Mouse (Mus musculus): ENCODE data around the gene Sbno2. TPM values are rescaled to one million over a fixed set of nuclear protein-coding genes. Genes with fewer than 3 reads are reported as not detected.
A peak's percentile ranks its signal among the peaks of the same experiment; 100 is the strongest.

Gene Sbno2
- total and polyA plus RNA-seq, 3 experiments, result 9.7 to 24.2 (median 22.6) TPM

GRCm38 (mm10) chr10:80151211-80152034, 46.1 kb upstream of the Sbno2 start:
- Histone ChIP-seq H3K9ac (ENCODE audit: insufficient read depth, low read depth) (peak overlapping the region; percentile 95), H3K79me2 (replicated peaks; ENCODE audit: control insufficient read depth, extremely low read depth, insufficient read depth, poor library complexity, severe bottlenecking) (peaks cover 15% of the 10 kb centered on the region), H3K4me3 (replicated peaks in 1 of 3; ENCODE audit: low read depth in 2 of 3, low read length in 2 of 3, poor library complexity in 1 of 3) (peak overlapping the region; percentile 81 to 84 (median 82)), H3K9me3 (replicated peaks; ENCODE audit: low read length) (no peaks in the 10 kb centered on the region), H3K27me3 (replicated peaks) (no peaks in the 10 kb centered on the region), H3K4me2 (ENCODE audit: insufficient read depth, low read depth, poor library complexity, severe bottlenecking) (peak overlapping the region; percentile 67), H3K36me3 (replicated peaks in 1 of 2; ENCODE audit: control insufficient read depth in 1 of 2, insufficient read depth in 1 of 2, low read length in 1 of 2) (peaks cover 37 to 49% of the 10 kb centered on the region in 2 experiments), H3K4me1 (ENCODE audit: control insufficient read depth in 1 of 2, insufficient read depth in 2 of 2) (peaks cover 28 to 52% of the 10 kb centered on the region in 2 experiments), H3K27ac (ENCODE audit: insufficient read depth, low read depth) (peak overlapping the region; percentile 96)
- in situ Hi-C loops (cut with MboI; ENCODE audit: low pct_ligation_motif_present, low pct_unique_long_range_greater_than_20kb, low sequenced_read_pairs), result no loop called here
- dilution Hi-C loops (cut with MboI; ENCODE audit: extremely low pct_ligation_motif_present, extremely low pct_unique_long_range_greater_than_20kb, low sequenced_read_pairs), result no loop called here
- DNase-seq (ENCODE audit: extremely low read depth), result no peak
- TF ChIP-seq PAX5 (IDR thresholded peaks at IDR 0.05; ENCODE audit: low read length), result no peak
- TF ChIP-seq NRF1 (IDR thresholded peaks at IDR 0.05; ENCODE audit: low read depth, low read length), result no peak
- peak; percentile 32; the same call in 1 of the 2 replicates for TF ChIP-seq UBTF (IDR thresholded peaks at IDR 0.05; ENCODE audit: low read depth, low read length)
- no peak for TF ChIP-seq JUND (conservative IDR thresholded peaks at IDR 0.05; ENCODE audit: low read depth, low read length)
- 0 out of 2 replicates have a peak, but pooled peaks have one; percentile 34 for TF ChIP-seq IRF4 (IDR thresholded peaks at IDR 0.05; ENCODE audit: low read depth, low read length)
- TF ChIP-seq USF2 (conservative IDR thresholded peaks at IDR 0.05; ENCODE audit: low read depth, low read length), result no peak; the same call in 1 of the 2 replicates
- no peak for TF ChIP-seq ZC3H11A (IDR thresholded peaks at IDR 0.05; ENCODE audit: low read depth, low read length)
- TF ChIP-seq CHD1 (IDR thresholded peaks at IDR 0.05; ENCODE audit: low read depth, low read length), result no peak
- TF ChIP-seq ETS1 (conservative IDR thresholded peaks at IDR 0.05; ENCODE audit: low read depth, low read length), result peak; percentile 55
- TF ChIP-seq KAT2A (IDR thresholded peaks at IDR 0.05; ENCODE audit: insufficient replicate concordance, low read length), result no peak
- no peak for TF ChIP-seq POLR2A (IDR thresholded peaks at IDR 0.05; ENCODE audit: low read depth, low read length)
- peak; percentile 46; the same call in 1 of the 2 replicates for TF ChIP-seq BHLHE40 (IDR thresholded peaks at IDR 0.05; ENCODE audit: low read depth, low read length)
- TF ChIP-seq MXI1 (IDR thresholded peaks at IDR 0.05; ENCODE audit: low read depth, low read length), result 0 out of 2 replicates have a peak, but pooled peaks have one; percentile 24
- TF ChIP-seq RCOR1 (conservative IDR thresholded peaks at IDR 0.05; ENCODE audit: low read depth, low read length), result no peak
- TF ChIP-seq USF1 (IDR thresholded peaks at IDR 0.05; ENCODE audit: low read depth, low read length), result peak; percentile 58
- peak; percentile 5 for TF ChIP-seq SIN3A (IDR thresholded peaks at IDR 0.05; ENCODE audit: low read length)
- TF ChIP-seq TCF12 (IDR thresholded peaks at IDR 0.05; ENCODE audit: low read depth, low read length), result peak; percentile 67
- no peak for TF ChIP-seq MYC (IDR thresholded peaks at IDR 0.05; ENCODE audit: low read depth, low read length)
- TF ChIP-seq EP300 (IDR thresholded peaks at IDR 0.05; ENCODE audit: low read length), result no peak
- TF ChIP-seq CTCF (conservative IDR thresholded peaks at IDR 0.05 in 1 of 2, IDR thresholded peaks at IDR 0.05 in 1 of 2; ENCODE audit: low read depth in 2 of 2, low read length in 2 of 2), result no peak
- no peak for TF ChIP-seq GABPA (IDR thresholded peaks at IDR 0.05; ENCODE audit: insufficient replicate concordance, low read depth, low read length)
- 0 out of 2 replicates have a peak, but pooled peaks have one; percentile 27 for TF ChIP-seq ZMIZ1 (IDR thresholded peaks at IDR 0.05; ENCODE audit: low read depth, low read length)
- peak; percentile 66 for TF ChIP-seq ELF1 (IDR thresholded peaks at IDR 0.05; ENCODE audit: low read depth, low read length)
- TF ChIP-seq HCFC1 (IDR thresholded peaks at IDR 0.05; ENCODE audit: low read depth, low read length), result no peak
- TF ChIP-seq JUN (IDR thresholded peaks at IDR 0.05; ENCODE audit: insufficient read depth, low read depth, low read length), result no peak
- no peak for TF ChIP-seq E2F4 (IDR thresholded peaks at IDR 0.05; ENCODE audit: insufficient replicate concordance, low read depth, low read length)
- 0 out of 2 replicates have a peak, but pooled peaks have one; percentile 13 for TF ChIP-seq NELFE (IDR thresholded peaks at IDR 0.05; ENCODE audit: low read depth, low read length)
- no peak for TF ChIP-seq SMC3 (IDR thresholded peaks at IDR 0.05; ENCODE audit: low read depth, low read length)
- TF ChIP-seq TBP (conservative IDR thresholded peaks at IDR 0.05; ENCODE audit: low read depth, low read length), result no peak
- TF ChIP-seq MAZ (IDR thresholded peaks at IDR 0.05; ENCODE audit: low read depth, low read length), result no peak; the same call in 1 of the 2 replicates
- TF ChIP-seq MEF2A (IDR thresholded peaks at IDR 0.05; ENCODE audit: borderline replicate concordance, low read depth, low read length), result peak; percentile 7
- 0 out of 2 replicates have a peak, but pooled peaks have one; percentile 10 for TF ChIP-seq MAX (IDR thresholded peaks at IDR 0.05; ENCODE audit: low read length)
- no peak for TF ChIP-seq RAD21 (IDR thresholded peaks at IDR 0.05; ENCODE audit: low read depth, low read length)
- peak; percentile 21; the same call in 1 of the 2 replicates for TF ChIP-seq CHD2 (IDR thresholded peaks at IDR 0.05; ENCODE audit: low read length)

Measured in CH12.LX (cell line).